Mouse (Mus musculus) erythroblast, embryonic 14.5 days (primary cell): ENCODE data around the gene Sgcg.

Source experiments
- GATA1 ChIP-seq: IDR thresholded peaks from 2 replicates; pipeline ENCODE4 v1.6.1; 2012; ENCODE audit warnings: low read length, inconsistent platforms, mixed read lengths
- TAL1 ChIP-seq: IDR thresholded peaks from 3 replicates; pipeline ENCODE4 v1.6.1; 2012; ENCODE audit warnings: low read length, inconsistent platforms, mixed read lengths

DNA sequence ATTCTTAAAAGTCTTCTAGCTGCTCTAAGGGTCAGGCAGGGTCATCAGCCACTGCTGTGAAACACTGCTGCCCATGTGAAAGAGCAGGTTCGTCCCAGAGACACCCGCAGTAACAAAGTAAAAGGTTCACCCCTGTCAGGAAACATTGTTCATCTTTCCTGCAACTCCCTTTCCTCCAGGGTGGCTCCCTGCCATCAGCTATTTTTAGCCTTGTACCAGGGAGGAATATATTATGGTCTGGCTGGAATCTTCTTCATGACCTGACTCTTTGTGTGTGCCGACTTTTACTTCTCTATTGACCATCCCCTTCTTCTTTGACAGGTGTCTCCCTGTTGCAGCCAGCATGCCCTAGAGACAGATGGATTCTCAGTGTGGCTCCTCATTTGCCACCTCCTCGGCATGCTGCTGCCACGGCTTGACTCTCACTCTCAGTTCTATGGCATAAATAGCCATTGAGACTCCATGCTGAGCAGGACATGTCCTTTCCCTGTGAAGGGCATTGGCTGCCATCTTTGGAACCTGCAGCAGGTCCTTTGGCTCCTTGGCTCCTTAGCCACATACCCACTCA is 9.7 kb upstream of the Sgcg start:
- TF ChIP-seq GATA1 (no peak), TAL1 (no peak)
